Mouse (Mus musculus): ENCODE results near the gene Exog.

GRCm38 (mm10) chr9:119438498-119439000, 6.2 kb upstream of the Exog start:
- TF ChIP-seq CTCF (IDR thresholded peaks at IDR 0.05) (no peak), EP300 (IDR thresholded peaks at IDR 0.05) (no peak)
